Mouse (Mus musculus): ENCODE data around the gene Scn4a. TPM values are rescaled to one million over a fixed set of nuclear protein-coding genes. Genes with fewer than 3 reads are reported as not detected.

Gene Scn4a
- polyA plus RNA-seq, 1 experiment from 2014 or later: 0.05 TPM

DNA sequence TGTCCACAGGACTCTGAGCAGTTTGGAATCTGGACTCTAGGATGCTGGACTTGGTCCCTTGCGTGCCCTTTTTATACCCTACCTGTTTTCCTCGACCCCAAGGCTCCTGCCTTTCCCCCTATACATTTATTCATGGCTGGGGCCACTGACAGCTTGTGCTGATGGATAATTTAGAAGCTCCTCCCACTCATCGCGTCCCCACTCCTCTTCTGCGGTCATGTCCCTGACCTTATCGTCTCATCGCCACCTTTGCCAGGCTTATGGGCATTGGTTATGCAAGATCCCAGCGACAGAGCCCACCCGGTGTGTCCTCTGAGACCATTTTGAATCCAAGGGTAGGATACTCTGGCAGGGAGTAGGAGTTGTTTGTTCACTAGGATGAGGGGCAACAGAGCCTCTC is 51.3 kb downstream of the Scn4a start, which contains the start of gene Gh:
Gh (minus strand) TSS at position 101 of the 400 bp plus-strand sequence.
- WGBS: 81% methylated on average over 9 of the region's 9 CpGs
- no peak for ATAC-seq (ENCODE audit: low FRiP score)
- Histone ChIP-seq H3K27me3 (ENCODE audit: control insufficient read depth, insufficient read depth, low read length) (no peaks in the 10 kb centered on the region), H3K4me2 (replicated peaks; ENCODE audit: low read depth, low read length) (no peak within 1 kb of the TSS), H3K9ac (ENCODE audit: low read depth, low read length) (no peak within 1 kb of the TSS), H3K9me3 (ENCODE audit: control insufficient read depth, low read length) (no peaks in the 10 kb centered on the region), H3K4me1 (replicated peaks; ENCODE audit: control insufficient read depth, insufficient read depth, low read length) (no peaks in the 10 kb centered on the region), H3K36me3 (ENCODE audit: control insufficient read depth, insufficient read depth, low read length) (no peaks in the 10 kb centered on the region), H3K4me3 (ENCODE audit: low read depth, low read length) (no peak within 1 kb of the TSS), H3K27ac (ENCODE audit: low read depth, low read length) (no peak within 1 kb of the TSS)
- DNase-seq (ENCODE audit: low spot score): no peak

DNA sequence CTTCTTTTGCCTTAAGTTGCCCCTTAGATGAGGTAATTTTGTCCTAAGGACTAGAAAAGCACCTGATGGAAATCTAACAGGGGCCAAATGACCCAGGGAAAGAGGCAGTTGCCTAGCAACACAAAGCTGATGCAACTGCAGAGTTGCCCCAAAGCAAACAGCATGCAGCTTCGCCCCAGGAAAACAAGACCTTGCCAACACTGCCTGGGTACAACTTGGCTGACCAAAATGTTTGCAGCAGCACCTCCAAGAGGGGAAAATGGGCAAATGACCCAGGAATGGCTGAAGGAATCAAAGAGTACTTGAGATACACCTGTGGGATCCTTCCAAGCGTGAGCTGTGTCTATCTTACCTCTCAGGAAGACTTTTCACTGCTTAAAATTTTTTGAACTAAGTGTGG is 61.2 kb downstream of the Scn4a start:
- H3K9ac ChIP-seq (ENCODE audit: low read depth, low read length): no peak overlapping the region
- no peak for DNase-seq (ENCODE audit: low spot score)
- 84% methylated on average over 2 of the region's 2 CpGs for WGBS
- no peaks in the 10 kb centered on the region for H3K4me1 ChIP-seq (replicated peaks; ENCODE audit: control insufficient read depth, insufficient read depth, low read length)
- H3K27ac ChIP-seq (ENCODE audit: low read depth, low read length): no peak overlapping the region
- H3K4me3 ChIP-seq (ENCODE audit: low read depth, low read length): no peak overlapping the region
- ATAC-seq (ENCODE audit: low FRiP score): no peak
- no peaks in the 10 kb centered on the region for H3K9me3 ChIP-seq (ENCODE audit: control insufficient read depth, low read length)
- no peaks in the 10 kb centered on the region for H3K27me3 ChIP-seq (ENCODE audit: control insufficient read depth, insufficient read depth, low read length)
- H3K4me2 ChIP-seq (replicated peaks; ENCODE audit: low read depth, low read length): no peak overlapping the region
- no peaks in the 10 kb centered on the region for H3K36me3 ChIP-seq (ENCODE audit: control insufficient read depth, insufficient read depth, low read length)

DNA sequence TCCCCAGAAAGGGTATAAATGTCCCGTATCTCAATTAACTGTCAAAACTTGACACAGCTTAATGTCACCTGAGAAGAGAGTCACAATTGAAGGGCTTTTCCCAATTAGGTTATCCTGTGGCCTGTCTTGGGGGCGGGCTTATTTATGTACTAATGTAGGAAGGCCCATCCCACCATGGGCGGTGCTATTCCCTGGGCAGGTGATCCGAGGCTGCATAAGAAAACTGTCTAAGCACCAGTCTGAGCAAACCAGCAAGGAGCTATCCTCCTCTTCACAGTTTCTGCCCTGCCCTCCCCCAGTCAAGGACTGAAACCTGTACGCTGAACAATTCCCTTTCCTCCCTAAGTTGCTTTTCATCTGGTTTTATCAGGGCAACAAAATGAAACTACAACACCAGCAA is 62.7 kb downstream of the Scn4a start:
- ATAC-seq (ENCODE audit: low FRiP score): no peak
- H3K4me2 ChIP-seq (replicated peaks; ENCODE audit: low read depth, low read length): no peak overlapping the region
- WGBS: 91% methylated on average over 5 of the region's 5 CpGs

DNA sequence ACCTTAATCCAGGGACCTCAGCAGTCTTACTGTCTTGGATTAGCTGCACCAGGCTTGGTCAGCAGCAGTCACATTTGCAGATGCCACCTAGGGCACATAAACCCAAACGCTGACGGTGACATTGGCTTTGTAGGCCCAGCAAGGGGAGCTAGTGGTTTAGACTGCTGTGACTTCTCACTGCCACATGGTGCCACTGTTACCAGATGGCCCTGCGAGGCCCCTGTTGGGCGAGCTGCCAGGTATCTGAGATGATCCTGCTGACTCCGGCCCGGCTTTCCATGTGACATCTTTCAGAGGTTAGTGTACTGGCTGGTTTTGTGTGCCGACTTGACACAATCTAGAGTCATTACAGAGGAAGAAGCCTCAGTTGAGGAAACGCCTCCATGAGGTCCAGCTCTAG is 63.7 kb downstream of the Scn4a start:
- Histone ChIP-seq H3K27ac (ENCODE audit: low read depth, low read length) (no peak overlapping the region), H3K4me3 (ENCODE audit: low read depth, low read length) (no peak overlapping the region), H3K4me2 (replicated peaks; ENCODE audit: low read depth, low read length) (no peak overlapping the region), H3K36me3 (ENCODE audit: control insufficient read depth, insufficient read depth, low read length) (no peaks in the 10 kb centered on the region), H3K9me3 (ENCODE audit: control insufficient read depth, low read length) (no peaks in the 10 kb centered on the region), H3K4me1 (replicated peaks; ENCODE audit: control insufficient read depth, insufficient read depth, low read length) (no peaks in the 10 kb centered on the region), H3K9ac (ENCODE audit: low read depth, low read length) (no peak overlapping the region), H3K27me3 (ENCODE audit: control insufficient read depth, insufficient read depth, low read length) (no peaks in the 10 kb centered on the region)
- no peak for DNase-seq (ENCODE audit: low spot score)
- WGBS: 78% methylated on average over 8 of the region's 8 CpGs
- ATAC-seq (ENCODE audit: low FRiP score): no peak

More for the DNA sequence above, 62.7 kb downstream of the Scn4a start:
- Histone ChIP-seq H3K27ac (ENCODE audit: low read depth, low read length) (no peak overlapping the region), H3K4me1 (replicated peaks; ENCODE audit: control insufficient read depth, insufficient read depth, low read length) (no peaks in the 10 kb centered on the region), H3K9ac (ENCODE audit: low read depth, low read length) (no peak overlapping the region), H3K9me3 (ENCODE audit: control insufficient read depth, low read length) (no peaks in the 10 kb centered on the region), H3K27me3 (ENCODE audit: control insufficient read depth, insufficient read depth, low read length) (no peaks in the 10 kb centered on the region), H3K36me3 (ENCODE audit: control insufficient read depth, insufficient read depth, low read length) (no peaks in the 10 kb centered on the region), H3K4me3 (ENCODE audit: low read depth, low read length) (no peak overlapping the region)
- DNase-seq (ENCODE audit: low spot score): no peak

DNA sequence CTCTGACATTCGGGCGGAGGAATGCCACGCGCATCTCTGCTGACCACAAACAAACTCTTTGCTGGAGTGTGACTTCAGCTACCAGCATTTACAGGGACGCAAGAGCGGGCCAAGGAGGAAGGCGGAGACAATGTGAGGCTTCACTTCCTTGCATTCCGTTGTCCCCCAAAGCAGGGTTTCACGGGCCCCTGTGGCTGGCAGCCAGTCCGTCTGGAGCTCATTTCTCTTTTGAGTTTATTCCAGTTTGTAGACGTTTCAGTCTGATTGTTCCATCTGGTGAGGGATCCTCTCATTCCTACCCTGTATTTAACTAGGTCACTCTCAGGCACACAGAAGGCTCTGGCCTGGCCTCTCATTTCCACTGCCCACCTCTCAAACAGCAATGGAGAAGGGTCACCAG is 66.1 kb downstream of the Scn4a start:
- Histone ChIP-seq H3K36me3 (ENCODE audit: control insufficient read depth, insufficient read depth, low read length) (no peaks in the 10 kb centered on the region), H3K27me3 (ENCODE audit: control insufficient read depth, insufficient read depth, low read length) (no peaks in the 10 kb centered on the region), H3K4me2 (replicated peaks; ENCODE audit: low read depth, low read length) (no peak overlapping the region), H3K4me3 (ENCODE audit: low read depth, low read length) (no peak overlapping the region), H3K9me3 (ENCODE audit: control insufficient read depth, low read length) (no peaks in the 10 kb centered on the region), H3K27ac (ENCODE audit: low read depth, low read length) (no peak overlapping the region), H3K4me1 (replicated peaks; ENCODE audit: control insufficient read depth, insufficient read depth, low read length) (no peaks in the 10 kb centered on the region), H3K9ac (ENCODE audit: low read depth, low read length) (no peak overlapping the region)
- no peak for DNase-seq (ENCODE audit: low spot score)
- no peak for ATAC-seq (ENCODE audit: low FRiP score)
- WGBS: 76% methylated on average over 11 of the region's 11 CpGs

DNA sequence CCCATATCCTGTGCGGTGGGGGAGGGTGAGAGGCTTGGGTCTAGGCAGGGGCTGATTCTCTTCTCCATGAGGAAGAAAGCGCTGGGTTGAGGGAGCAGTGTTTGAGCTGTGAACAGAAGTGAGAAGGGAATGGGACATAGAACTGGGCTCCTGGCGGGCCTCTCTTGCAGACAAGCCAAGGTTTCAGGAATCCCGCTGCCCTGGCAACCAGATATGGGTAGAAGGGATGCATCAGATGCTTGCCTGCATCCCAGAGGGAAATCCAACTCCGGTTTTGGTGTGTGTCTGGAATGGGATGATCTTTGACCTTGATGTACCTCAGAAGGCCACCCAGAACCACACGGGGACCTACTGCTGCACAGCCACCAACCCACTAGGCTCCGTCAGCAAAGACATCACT is 66.9 kb downstream of the Scn4a start:
- 87% methylated on average over 7 of the region's 7 CpGs for WGBS
- no peak for DNase-seq (ENCODE audit: low spot score)
- no peak for ATAC-seq (ENCODE audit: low FRiP score)

DNA sequence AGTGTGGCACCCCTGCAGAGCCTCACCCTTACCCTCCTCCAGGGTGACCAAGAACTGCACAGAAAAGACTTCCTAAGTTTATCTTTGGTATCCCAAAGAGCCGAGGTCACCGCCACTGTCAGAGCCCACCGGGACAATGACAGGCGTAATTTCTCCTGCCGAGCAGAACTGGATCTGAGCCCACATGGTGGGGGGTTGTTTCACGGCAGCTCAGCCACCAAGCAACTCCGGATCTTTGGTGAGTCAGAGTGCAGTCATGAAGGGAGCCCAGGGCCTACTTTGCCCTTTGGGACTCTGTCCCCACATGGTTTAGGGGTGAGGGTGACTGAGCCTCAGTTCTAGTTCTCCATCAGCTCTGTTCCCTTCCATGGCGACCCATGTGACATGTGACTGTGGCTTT is 69.0 kb downstream of the Scn4a start:
- WGBS: 77% methylated on average over 8 of the region's 8 CpGs
- H3K4me2 ChIP-seq (replicated peaks; ENCODE audit: low read depth, low read length): no peak overlapping the region
- H3K4me3 ChIP-seq (ENCODE audit: low read depth, low read length): no peak overlapping the region
- H3K9me3 ChIP-seq (ENCODE audit: control insufficient read depth, low read length): no peaks in the 10 kb centered on the region
- no peak overlapping the region for H3K9ac ChIP-seq (ENCODE audit: low read depth, low read length)
- H3K4me1 ChIP-seq (replicated peaks; ENCODE audit: control insufficient read depth, insufficient read depth, low read length): no peaks in the 10 kb centered on the region
- H3K36me3 ChIP-seq (ENCODE audit: control insufficient read depth, insufficient read depth, low read length): no peaks in the 10 kb centered on the region
- DNase-seq (ENCODE audit: low spot score): no peak
- no peak for ATAC-seq (ENCODE audit: low FRiP score)
- no peak overlapping the region for H3K27ac ChIP-seq (ENCODE audit: low read depth, low read length)
- no peaks in the 10 kb centered on the region for H3K27me3 ChIP-seq (ENCODE audit: control insufficient read depth, insufficient read depth, low read length)

More for the DNA sequence above, 66.9 kb downstream of the Scn4a start:
- H3K4me3 ChIP-seq (ENCODE audit: low read depth, low read length): no peak overlapping the region
- H3K4me2 ChIP-seq (replicated peaks; ENCODE audit: low read depth, low read length): no peak overlapping the region
- H3K27ac ChIP-seq (ENCODE audit: low read depth, low read length): no peak overlapping the region
- H3K36me3 ChIP-seq (ENCODE audit: control insufficient read depth, insufficient read depth, low read length): no peaks in the 10 kb centered on the region
- no peaks in the 10 kb centered on the region for H3K9me3 ChIP-seq (ENCODE audit: control insufficient read depth, low read length)
- no peaks in the 10 kb centered on the region for H3K4me1 ChIP-seq (replicated peaks; ENCODE audit: control insufficient read depth, insufficient read depth, low read length)
- no peaks in the 10 kb centered on the region for H3K27me3 ChIP-seq (ENCODE audit: control insufficient read depth, insufficient read depth, low read length)
- H3K9ac ChIP-seq (ENCODE audit: low read depth, low read length): no peak overlapping the region

DNA sequence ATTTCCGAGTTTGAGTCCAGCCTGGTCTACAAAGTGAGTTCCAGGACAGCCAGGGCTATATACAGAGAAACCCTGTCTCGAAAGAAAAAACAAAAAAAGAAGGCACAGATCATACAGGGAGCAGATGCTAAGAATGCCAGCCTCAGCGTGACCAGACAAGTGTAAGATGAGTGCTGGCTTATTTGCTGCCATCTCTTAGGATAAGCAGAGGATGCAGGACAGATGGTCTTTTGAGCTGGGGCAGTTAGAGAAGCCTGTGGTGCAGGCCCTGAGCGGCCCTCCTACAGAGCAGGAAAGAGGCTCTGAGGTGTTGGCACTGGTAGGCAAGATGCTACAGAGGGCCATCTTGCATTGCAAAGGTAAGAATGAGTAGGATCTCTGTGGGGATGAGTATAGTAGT is 69.7 kb downstream of the Scn4a start:
- Histone ChIP-seq H3K36me3 (ENCODE audit: control insufficient read depth, insufficient read depth, low read length) (no peaks in the 10 kb centered on the region), H3K27ac (ENCODE audit: low read depth, low read length) (no peak overlapping the region), H3K9me3 (ENCODE audit: control insufficient read depth, low read length) (no peaks in the 10 kb centered on the region), H3K4me2 (replicated peaks; ENCODE audit: low read depth, low read length) (no peak overlapping the region), H3K27me3 (ENCODE audit: control insufficient read depth, insufficient read depth, low read length) (no peaks in the 10 kb centered on the region), H3K9ac (ENCODE audit: low read depth, low read length) (no peak overlapping the region), H3K4me1 (replicated peaks; ENCODE audit: control insufficient read depth, insufficient read depth, low read length) (no peaks in the 10 kb centered on the region), H3K4me3 (ENCODE audit: low read depth, low read length) (no peak overlapping the region)
- 77% methylated on average over 4 of the region's 4 CpGs for WGBS
- ATAC-seq (ENCODE audit: low FRiP score): no peak
- DNase-seq (ENCODE audit: low spot score): no peak

DNA sequence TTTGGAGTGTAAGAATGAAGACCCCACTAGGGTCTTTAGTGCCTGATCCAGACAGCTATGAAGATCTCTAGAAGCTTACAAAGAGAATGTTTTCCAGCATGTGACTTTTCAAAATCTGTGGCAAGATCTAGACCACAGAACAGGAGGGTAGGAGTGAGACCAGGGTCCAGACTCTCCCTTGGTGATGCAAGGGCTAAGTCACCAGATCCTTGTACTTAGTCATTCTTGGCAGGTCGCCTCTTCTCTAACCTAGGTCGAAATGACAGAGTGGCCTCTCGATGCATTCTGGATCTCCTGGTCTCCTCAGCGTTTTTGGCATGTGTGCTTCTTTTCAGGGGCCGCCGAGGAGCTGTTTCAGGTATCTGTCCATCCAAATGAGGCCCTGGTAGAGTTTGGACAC is 70.6 kb downstream of the Scn4a start:
- 84% methylated on average over 6 of the region's 6 CpGs for WGBS
- Histone ChIP-seq H3K27me3 (ENCODE audit: control insufficient read depth, insufficient read depth, low read length) (no peaks in the 10 kb centered on the region), H3K9me3 (ENCODE audit: control insufficient read depth, low read length) (no peaks in the 10 kb centered on the region), H3K36me3 (ENCODE audit: control insufficient read depth, insufficient read depth, low read length) (no peaks in the 10 kb centered on the region), H3K4me3 (ENCODE audit: low read depth, low read length) (no peak overlapping the region), H3K4me2 (replicated peaks; ENCODE audit: low read depth, low read length) (no peak overlapping the region), H3K4me1 (replicated peaks; ENCODE audit: control insufficient read depth, insufficient read depth, low read length) (no peaks in the 10 kb centered on the region), H3K9ac (ENCODE audit: low read depth, low read length) (no peak overlapping the region), H3K27ac (ENCODE audit: low read depth, low read length) (no peak overlapping the region)
- DNase-seq (ENCODE audit: low spot score): no peak
- no peak for ATAC-seq (ENCODE audit: low FRiP score)

Measured in hindbrain, embryonic 11.5 days (tissue).